Mouse (Mus musculus) gastrocnemius, postnatal 10 days (tissue): ENCODE data around the gene Atp5l. TPM values are rescaled to one million over a fixed set of nuclear protein-coding genes. Genes with fewer than 3 reads are reported as not detected.

Experiments
- DNase-seq: peaks from one replicate; pipeline ENCODE4 v3.0.0; 2021; ENCODE audit warnings: mixed read lengths
- total RNA-seq, 2 experiments: library from RNA; stranded (reverse); gene quantifications; 2 replicates each; pipeline ENCODE4 v1.2.3; 2021

The Atp5l gene
- total RNA-seq, 2 experiments from 2014 or later, result 647 to 794 TPM

DNA sequence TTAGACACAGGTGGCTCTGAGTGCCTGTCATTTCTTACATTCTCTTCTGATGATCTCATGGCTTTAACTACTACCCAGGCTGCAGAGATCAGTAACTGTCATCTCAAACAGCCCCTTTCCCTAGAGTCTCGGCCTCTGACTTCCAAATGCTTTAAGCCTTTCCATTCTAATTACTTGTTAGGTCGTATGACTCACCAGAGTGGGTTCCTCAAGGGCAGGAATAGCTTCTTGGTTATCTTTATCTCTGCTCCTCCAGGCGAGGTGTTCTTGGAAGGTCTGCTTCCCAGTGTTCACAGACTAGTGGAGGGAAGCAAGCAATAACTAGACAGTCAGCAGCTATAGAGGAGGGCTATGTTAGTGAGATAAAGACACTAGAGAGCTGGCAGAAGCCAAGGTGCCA, 27.9 kb downstream of the Atp5l start:
- no peak for DNase-seq

- DNase-seq, result no peak
Measured at GRCm38 (mm10) chr9:44891210-44891609, 29.3 kb downstream of the Atp5l start.

GRCm38 (mm10) chr9:44890122-44890521, 30.4 kb downstream of the Atp5l start:
- DNase-seq, result no peak

DNA sequence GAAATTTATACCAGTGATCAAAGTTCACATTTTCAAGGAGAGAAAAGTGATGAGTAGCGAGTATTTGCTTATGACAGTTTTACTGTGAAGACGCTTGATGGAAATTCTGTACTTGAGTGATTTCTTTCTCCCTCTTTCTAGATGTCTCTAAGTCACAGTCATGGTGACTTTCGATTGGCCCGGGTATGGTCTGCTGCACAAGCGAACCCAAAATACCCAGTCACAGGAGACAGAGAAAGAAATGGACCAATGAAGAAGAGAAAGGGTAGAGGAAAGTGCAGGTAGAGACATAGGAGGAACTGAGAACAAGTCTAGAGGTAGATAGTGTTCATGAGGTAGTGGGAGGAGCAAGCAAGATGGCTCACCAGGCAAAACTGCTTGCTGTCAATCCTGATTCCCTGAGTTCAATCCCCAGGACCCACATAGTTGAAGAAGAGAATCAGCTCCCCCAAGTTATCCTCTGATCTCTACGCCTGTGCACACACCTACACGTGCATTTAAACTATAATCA, 32.4 kb downstream of the Atp5l start:
- no peak for DNase-seq

DNA sequence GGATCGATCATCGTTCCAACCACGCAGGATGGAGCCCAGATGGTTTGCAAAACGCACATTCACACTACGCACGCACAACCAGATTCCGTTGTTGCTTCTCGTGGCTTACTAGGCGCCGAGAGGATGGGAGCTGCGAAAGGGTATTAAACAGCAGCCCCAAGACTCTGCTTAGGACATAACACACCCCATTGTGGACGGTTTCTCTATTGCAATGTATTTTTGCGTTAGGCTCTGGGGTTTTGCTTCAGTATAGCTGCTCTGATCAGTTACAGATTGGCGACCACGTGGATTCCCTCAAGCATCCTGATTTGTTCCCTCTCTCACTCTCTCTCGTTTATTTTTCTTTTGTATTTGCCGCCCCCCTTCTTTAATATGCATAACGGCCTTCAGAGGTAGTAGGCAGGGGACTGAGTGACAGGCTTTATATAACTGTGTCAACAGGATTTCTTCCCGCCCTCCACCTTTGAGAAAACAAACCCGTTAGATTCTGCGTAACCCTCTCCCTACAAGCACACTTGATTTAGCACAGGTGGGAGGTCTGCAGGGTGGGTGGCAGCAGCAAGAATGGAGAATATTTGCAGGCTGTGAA, 37.5 kb downstream of the Atp5l start:
- DNase-seq, result no peak

DNA sequence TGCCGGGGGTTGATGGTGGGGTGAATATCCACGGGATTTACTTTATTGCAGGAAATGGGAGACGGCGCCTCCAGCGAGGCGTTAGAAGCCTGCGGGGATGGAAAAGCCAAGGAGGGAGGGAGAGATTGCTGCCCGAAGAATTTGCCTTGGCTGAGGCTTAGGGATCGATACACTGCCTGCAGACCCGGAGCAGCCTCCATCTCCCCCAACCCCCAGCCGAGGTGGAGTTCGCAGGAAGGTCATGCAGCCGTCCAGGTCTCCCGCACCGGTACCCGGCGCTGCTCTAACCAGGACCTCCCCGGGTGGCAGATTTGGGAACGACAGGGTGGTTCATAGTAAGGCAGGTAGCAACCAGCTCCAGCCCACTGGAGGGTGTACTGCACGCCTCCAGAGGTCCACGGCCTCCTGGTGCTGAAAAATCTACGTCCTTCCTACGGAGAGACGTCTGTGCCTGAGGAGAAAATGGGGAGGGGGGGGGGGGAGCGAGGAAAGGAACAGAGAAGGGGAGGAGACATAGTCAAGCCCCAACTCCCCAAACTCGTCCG, 38.0 kb downstream of the Atp5l start:
- DNase-seq, result peak; percentile 41

DNA sequence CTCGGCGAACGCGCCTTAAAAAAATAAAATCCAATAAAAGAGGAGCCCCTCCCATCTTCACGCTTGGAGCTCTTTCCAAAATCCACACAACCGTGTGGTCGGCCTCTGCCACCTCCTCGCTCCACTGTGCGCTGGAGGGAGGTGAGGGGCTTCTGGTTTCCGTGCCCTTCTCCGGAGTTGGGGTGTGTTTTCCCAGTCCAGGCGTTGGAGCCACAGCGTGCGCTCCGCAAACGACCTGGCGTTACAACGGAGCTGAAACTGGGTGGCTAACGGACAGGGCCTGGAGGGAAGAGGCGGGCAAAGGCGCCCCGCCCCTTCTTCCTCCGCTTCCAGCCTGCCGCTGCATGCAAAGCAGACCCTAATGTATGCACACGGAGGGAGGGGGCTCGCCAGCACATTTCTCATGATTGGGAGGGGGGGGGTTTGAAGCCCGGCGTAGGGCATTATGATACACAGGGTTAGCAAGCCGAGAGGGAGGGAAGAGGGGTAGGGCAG, 38.6 kb downstream of the Atp5l start:
- peak; percentile 65 for DNase-seq

DNA sequence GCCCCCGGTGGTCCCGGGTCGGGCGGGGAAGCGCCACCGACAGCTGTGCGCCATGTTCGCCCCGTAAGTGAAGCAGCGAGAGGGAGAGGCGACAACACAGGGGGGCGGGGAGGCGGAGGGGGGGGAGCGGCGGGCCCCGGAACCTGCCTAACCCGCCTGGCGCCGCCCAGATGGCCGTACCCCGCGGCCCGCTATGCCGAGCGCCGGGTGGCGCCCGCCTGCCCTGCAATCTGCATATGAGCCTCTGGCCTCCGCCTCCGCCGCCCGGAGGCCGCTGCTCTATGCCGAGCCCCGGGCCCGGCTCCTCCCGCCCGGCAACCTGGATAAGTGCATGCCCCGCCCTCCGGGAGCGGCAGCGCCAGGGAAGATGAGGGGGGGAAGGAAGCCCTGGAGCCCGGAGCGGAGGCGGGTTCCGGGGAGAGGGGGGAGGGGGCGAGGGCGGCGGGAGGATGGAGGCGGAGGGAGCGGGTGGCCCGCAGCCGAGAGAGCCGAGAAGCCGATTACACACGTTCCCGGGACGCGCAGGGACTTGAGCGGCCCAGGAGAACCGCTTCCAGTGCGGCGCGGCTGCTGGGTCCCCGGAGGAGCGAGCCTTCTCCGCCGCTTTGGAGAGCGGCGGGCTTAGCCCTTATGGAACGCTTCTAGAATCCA, 39.2 kb downstream of the Atp5l start, which contains the start of gene Kmt2a:
Gene Kmt2a, minus strand, starts transcription at position 76 of the 651 bp plus-strand sequence.
- DNase-seq, result peak; percentile 99

GRCm38 (mm10) chr9:44880309-44881081, 40.0 kb downstream of the Atp5l start:
- DNase-seq, result peak; percentile 37

DNA sequence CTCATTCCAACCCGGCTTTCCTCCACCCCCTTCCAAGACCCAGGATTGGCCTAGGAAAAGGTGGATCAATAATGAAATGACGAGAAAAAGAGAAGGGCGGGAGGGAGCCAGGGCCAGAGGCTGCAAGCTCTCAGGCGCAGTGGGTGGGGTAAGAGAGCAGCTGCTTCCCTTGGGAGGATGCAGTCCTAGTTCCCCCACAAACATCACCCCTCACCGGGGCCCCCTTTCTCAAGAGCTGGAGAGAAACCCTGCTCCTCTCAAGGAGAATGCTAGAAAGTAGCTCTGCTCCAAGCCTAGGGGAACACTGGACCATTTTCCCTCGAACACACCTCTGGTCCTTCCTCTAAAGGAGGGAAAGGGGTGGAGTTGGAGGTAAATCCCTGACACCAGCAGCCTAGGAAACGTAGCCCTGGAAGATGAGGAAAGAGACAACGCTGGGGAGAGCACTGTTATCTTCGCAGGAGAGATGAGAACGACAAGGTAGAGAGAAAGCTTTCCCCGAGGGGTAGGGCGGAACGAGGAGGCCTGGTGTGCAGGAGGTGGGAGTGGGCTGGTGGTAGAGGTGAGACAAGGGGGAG, 40.8 kb downstream of the Atp5l start:
- peak; percentile 18 for DNase-seq

GRCm38 (mm10) chr9:44878776-44879500, 41.6 kb downstream of the Atp5l start:
- no peak for DNase-seq

DNA sequence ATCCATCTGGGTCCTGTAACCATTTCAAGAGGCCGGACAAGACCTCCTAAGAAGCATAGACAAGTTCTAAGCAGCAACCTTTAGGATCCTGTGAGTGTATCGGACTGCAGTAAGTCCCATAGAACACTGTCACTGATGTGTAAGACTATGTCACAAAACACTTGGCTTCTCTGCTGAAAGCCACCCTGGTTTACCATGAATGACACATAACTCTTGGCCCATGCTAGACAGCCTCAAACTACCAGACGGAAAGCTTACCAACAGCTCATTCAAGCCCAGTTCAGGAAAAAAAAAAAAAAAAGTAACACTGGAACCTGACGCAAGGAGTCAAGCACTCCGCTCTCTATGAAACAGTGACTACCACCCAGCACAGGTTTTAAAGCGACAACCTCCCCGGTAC, 42.9 kb downstream of the Atp5l start:
- DNase-seq, result no peak

- DNase-seq, result peak; percentile 29
Measured at GRCm38 (mm10) chr9:44875476-44875875, 45.1 kb downstream of the Atp5l start.

DNA sequence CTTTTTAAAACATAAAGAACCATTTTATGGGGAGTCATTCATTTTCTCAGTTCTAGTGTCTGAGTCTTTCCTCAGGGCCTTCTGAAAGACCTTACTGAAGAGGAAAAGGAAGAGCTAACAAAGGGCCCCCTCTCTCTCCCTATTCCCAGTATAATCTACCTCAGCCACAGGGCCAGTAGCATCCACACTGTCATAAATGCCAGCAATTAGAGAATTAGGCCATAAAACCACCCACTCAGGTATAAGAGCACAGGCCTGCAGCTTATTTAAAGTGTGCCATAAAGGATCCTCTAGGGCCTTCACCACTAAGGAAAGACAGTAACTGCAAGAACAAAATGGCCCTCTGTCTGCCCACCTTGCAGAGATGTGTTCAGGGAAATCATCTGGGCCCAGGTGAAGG, 46.3 kb downstream of the Atp5l start:
- DNase-seq, result no peak

- no peak for DNase-seq
Measured at GRCm38 (mm10) chr9:44873665-44874064, 46.9 kb downstream of the Atp5l start.

- peak; percentile 34 for DNase-seq
Measured at GRCm38 (mm10) chr9:44868336-44869094, 52.0 kb downstream of the Atp5l start.

DNA sequence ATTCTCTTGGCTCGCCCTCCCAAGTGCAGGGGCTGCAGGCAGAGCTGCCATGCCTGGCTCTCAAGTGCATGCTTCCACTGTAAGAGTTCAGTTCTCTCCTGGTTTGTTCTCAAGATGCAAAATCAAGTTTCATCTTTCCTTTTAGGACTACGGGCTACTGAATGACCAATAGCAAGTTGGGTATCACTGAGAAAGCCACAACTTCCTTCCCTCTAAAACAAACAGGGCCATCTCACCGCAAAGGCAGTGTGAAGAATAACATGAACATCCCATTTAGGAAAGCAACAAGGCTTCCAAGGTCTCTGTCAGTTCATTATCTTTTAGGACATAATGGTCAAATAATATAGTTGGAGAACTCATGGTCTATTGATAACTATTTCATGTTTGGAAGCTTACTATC, 52.9 kb downstream of the Atp5l start:
- DNase-seq, result no peak

DNA sequence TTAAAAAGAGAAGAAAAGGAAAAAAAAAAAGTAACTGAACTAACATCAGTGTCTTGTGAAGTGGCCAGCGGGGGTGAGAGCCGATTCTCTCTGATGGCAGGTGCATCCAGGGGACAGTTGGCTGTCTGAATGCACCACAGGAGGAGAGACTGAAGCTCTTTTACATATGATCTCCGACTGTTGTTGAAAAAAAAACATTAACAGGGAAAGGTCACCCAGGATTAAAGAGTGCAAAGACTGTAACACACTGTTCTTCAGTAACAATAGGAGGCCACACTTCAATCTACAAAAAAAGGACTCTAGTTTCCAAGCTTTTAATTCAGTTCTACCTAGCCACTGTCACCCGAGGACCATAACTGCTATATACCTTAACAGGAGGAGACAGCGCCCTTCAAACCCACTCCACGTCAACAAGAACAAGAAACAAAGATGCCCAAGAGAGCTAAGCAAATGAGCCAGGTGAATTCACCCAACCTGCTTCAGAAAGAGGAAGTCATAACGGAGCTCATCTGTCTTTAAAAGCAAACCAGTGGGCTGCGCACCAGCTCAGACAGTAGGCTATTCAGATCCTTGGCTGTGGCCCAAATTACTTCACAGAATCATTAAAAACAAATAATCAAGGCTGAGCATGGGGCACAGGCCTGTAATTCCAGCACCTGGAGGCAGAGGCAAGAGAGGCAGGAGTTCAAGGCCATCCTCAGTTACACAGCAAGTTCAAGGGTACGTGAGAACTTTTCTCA, 53.9 kb downstream of the Atp5l start:
- no peak for DNase-seq
